Mouse (Mus musculus): ENCODE results near the gene Hdac2.

- TF ChIP-seq USF1 (IDR thresholded peaks at IDR 0.05; ENCODE audit: low read depth) (no peak), CTCF (IDR thresholded peaks at IDR 0.05; ENCODE audit: control insufficient read depth, insufficient read depth, insufficient read length) (no peak), MYOG (IDR thresholded peaks at IDR 0.05; ENCODE audit: control insufficient read depth, extremely low read depth, insufficient read length) (no peak), MAX (IDR thresholded peaks at IDR 0.05) (no peak)
Measured at GRCm38 (mm10) chr10:37035090-37035497, 60.8 kb downstream of the Hdac2 start.
